Mouse (Mus musculus) kidney, adult 18-20 months (tissue): Measurements from ENCODE around the gene Sct.
A peak's percentile ranks its signal among the peaks of the same experiment; 100 is the strongest.

ENCODE experiments used
- DNase-seq: peaks from one replicate; pipeline ENCODE4 v3.0.0; 2021

Sct gene

DNA sequence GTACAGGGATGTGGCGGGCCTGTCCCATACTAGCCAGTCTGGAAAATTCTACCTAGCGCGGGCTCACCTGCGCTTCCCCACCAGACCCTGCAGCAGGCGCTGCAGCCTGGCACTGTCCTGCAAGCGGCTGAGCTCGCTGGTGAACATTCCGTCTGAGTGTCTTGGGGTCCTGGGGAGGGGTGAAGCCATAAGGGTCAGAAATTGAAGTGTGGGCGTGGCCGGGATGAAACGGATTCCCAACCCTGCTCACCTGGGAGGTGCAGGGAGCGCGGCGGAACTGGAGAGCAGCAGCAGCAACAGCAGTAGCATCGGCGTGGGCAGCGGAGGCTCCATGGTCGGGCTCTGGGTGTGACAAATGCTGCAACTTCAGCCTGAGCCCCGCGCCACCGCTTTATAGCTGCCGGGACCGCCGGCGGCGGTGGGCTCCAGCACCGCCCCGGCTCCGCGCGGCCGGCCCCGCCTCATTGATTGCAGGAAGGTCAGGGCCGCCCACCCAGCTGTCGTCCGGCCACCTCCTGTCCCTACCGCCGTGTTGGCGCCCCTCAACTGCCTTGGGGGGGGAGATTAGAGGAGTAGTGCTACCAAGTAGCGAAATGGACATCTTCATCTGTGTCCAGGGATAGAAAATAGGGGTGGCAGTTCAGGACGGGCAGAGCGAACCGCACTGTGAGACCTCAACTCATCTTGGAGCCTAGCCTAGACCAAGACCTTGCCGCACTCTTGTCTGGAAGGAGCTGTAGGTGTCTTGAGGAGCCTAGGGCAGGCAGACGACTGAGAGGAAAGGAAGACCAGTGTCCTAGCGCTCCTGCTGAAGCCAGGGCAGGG is at the start of gene Sct:
Gene Sct, minus strand, starts transcription at position 368 of the 825 bp plus-strand sequence.
- peak; percentile 54 for DNase-seq

DNA sequence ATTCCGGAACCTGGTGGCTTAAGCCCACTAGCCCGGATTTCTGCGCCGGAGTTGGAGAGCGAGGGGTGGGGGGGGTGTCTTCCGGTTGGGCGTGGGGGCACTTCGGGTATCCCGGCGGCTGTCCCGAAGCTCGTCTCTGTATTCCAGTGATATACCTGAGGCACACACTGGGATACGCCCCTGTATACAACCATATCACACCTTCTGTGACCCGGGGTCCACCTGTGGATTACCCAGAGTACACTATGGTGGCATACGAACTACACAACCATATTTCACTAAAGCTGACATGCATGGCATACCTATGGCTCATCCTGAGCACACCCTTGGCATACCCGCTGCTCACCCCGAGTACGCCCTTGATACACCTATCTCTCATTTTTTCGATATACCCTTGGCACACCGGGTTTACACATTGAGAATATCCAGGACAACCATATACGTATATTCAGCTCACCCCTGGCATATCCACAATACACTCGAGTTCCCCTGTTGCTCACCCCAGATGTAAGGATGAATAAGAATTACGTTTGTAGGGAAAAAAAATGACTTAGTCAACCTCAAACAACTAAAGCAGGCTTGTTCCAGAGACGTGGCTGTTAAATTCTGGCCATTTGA is 49.5 kb upstream of the Sct start:
- DNase-seq: no peak

DNA sequence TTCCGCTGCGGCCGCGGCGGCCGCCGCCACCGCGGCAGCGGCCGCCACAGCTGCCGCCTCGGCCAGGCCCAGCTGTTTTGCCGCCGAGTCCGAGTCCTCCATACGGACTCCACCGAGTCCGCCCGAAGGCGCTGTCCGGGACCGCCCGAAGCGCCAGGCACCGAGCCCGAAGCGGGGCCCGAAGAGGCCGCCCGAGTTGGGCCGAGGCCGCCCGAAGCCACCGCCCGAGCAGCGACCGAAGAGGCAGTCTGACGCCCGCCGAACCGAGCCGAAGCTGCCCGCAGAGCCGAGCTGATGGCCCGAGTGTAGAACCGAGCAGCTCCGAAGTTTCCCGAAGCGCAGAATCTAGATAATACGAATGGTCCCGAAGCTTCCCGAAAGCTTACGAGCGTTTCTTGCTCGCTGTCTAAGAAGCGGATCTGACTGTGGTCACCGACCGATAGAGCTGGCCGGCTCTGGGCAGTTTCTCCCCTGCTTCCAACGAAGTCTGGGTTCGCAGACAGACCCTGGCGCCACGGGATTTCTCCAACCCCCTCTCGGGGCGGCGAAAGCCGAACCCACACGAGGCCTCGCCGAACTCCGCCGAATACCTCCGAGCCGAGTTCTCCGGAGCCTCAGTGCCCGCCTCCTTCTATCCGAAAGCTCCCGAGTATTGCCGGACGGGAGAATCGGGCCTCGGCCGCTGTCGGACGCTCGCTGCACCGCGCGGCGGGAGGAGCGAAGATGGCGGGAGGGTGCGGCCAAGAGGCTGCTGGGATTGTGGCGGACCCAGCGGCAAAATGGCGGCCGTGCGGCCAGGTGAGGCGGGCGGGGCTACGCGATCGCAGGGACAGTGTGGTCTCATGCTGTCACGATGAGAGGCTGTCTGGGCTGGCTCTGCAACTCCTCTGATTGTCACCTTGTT is 48.8 kb upstream of the Sct start, which contains the start of the genes Deaf1 and Tmem80:
Gene Deaf1, minus strand, starts transcription at position 222 of the 904 bp plus-strand sequence.
Gene Tmem80, plus strand, starts transcription at position 271 of the 904 bp plus-strand sequence.
- peak; percentile 100 for DNase-seq

DNA sequence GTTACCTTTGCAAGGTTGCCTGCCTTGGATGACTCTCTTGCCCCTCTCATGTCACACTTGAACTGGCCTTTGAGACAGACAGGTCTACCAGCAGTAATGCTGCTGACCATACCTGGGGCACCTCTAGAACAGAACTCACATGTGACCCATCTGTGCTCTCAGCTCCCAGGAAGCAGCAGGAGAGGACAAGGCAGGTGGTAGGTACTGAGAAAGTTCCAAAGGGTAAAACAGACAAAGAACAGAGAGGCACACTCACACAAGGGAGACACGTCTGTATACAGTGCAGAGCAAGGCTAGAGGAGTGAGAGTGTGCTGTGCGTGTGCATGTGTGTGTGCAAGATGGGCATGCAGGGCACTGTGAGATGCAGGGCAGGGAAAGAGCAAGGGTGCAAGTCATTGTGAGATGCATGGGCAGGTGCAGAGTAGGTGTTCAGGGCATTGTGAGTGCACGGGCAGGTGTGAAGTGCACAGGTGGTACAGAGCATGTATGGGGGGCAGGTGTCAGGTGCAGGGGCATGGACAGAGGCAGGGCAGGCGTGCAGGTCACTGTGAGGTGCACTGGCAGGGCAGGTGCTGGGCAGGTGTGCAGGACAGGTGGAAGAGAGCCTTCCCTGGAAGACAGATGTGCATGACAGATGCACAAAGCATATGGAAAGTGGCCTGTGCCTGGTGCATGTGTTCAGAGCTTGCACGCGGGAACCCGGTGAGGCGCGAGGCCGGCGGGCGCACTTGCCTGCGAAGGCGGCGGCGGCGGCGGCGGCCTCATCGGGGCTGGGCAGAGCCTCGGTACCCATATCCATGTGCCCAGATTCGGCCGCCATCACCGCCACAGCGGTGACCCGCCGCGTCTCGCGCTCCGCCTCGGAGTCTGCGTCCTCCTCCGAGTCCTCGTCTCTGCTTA is 47.9 kb upstream of the Sct start:
- DNase-seq: no peak

DNA sequence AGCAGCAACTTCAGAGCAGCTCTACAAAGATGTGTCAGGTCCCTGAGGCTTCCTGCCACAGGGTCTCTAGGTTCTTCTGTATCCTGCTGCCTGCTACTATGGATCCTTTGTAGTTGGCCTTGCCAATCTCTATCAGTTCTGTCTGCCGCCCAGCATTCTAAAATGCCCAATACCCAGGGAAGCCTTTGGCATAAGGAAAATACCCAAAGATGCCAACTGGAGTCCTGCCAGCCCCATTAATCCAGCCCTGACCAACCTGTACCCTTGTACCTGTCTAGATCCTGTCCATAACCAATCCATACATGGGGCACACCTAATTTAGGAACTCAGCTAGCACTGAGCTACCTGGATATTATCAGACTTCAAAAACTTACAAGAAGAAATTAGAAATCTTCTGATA is 45.8 kb upstream of the Sct start:
- DNase-seq: peak; percentile 43

DNA sequence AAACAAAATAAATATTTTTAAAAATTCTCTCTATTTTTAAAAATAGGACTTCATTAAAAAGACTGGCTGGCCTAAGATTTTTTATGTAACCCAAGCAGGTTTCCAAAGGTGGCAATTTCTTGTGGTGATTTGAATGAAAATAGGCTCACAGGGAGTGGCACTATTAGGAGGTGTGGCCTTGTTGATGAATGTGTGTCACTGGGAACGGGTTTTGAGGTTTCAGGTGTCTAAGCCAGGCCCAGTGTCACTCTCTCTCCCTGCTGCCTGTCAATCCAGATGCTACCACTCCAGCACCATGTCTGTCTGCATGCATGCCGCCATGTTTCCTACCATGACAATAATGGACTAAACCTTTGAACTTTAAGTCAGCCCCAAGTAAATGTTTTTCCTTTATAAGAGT is 40.5 kb upstream of the Sct start:
- no peak for DNase-seq

DNA sequence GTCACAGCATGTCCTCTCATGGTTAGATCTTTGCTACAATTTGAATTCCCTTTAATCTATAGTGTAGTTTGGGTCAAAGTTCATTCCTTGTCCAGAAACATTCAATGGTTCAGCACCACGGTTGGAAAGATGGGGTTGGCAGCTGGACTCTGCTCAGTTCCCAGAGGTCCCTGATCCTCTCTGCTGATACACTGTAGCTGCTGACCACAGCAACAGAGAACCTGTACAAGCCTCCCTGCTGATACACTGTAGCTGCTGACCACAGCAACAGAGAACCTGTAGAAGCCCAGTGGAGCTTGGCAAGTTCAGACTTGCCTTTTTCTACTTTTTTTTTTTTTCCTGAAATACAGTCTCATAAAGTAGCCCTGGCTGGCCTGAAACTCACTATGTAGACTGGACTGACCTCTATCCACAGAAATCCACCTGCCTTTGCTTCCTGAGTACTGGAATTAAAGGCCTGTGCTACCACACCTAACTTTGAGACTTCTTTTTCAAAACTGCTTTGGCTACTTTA is 38.7 kb upstream of the Sct start:
- DNase-seq: no peak

DNA sequence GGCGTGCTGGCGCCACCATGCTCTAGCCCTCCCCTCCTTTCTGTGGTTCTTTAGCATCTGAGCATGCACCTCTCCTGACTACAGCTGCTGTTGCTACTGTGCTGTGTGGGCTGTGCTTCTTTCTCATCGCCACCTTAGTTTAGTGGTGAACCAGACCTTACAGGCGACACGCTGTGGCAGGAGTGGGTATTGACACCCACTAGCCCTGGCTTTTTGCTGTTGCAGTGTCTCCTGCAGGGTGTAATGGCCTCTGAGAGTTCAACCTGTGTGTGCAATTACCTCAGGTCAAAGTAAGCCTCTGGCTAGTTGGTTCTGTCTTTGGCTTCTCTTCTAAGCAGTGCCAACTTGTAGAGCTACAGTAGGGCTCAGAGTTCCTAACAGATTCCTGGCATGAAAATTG is 37.0 kb upstream of the Sct start:
- DNase-seq: peak; percentile 81

DNA sequence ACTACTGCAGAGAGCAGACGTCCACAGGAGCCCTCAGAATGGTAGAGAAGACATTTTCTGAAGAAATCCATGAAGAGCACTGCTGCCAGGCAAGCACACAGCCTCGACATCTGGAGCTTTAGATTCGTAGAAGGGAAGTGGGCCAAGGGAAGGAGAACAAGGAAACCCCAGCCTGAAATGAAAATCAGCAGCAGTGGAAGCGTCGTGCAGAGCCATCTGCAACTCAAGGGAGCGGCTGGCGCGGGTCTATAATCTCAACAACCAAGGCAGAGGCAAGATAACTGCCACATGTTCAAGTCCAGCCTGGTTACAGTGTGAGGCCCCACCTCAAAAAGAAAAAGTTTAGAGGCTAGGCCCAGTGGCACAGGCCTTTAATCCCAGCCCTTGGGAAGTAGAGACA is 36.1 kb upstream of the Sct start:
- no peak for DNase-seq

DNA sequence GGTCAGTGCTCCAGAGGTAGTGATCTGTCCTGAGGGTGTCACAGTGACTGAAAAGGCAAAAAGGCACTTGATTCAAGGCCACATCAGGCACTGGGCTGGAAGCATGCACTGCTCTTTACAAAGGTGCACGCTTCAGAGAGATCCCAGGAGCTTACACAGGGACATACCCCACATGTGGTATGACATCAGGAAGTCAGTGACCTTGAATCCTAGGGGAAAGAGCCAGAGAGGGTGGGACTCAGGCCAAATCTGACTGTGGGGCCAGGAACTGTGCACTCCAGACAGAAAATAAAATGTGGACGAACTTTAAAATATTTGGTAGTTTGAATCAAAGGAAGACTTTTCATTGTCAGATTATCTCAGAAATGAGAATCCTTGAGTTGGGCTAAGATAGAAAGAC is 35.5 kb upstream of the Sct start:
- DNase-seq: no peak

DNA sequence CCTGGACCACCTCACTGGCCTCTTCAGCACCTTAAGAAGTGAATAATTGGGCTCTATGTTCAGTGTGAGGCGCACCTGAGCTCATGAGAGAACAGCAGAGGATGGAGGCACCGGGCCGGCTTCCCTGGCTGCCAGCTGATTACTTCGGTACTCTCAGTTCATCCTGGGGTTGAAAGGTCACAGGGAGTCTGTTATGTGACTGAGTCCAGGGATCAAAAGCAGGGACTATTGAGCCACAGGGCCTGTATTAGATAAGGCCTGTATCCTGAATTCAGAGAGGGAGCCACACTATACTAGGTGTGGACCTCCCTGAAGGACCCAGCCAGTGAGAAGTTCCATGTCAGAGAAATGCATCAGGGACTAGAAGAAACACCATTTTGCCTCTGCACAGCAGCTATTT is 25.6 kb upstream of the Sct start:
- DNase-seq: no peak

DNA sequence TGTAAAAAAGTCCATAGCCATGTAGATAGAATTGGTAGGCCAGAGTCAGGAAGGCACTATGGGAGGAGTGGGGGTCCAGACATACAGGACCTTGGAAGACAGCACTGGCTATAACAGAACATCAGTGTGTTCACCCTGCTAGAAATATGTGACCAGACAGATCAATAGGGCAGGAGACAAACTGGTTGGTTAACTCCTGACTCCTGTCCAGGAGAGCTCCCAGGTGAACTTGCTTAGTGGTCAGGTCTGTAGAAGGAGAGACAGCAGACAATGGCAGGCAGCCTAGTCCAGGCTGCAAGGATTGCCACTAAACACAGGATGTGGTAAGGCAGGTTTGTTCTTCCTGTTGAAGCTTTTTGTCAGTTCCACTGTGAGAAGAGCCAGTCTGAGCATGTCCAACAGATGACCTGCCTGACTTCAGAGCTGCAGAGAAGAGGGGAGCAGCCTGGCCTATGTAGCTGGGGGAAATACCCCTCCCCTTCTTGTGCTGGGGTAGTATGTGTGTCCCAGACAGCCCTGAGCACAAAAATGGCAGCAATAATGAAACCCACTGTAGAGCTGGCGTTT is 23.9 kb upstream of the Sct start:
- DNase-seq: no peak

DNA sequence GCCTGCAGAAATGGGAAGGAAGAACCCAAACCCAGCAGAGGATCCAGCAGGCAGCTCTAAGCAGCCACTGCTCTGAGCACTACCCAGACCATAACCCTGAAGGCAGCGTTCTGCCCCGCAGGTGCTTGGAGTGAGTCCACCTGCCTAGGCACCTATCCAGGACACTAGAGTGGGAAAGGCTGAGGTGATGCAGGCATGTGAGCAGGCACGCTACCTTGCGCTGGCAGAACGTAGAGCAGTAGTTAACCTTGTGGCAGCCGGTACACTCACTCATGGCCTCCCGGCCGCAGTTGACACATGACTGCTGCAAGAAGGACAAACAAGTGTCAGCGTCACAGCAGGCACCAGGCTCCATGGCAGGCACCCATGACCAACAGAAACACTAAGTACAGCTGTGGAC is 22.5 kb upstream of the Sct start:
- DNase-seq: peak; percentile 43

DNA sequence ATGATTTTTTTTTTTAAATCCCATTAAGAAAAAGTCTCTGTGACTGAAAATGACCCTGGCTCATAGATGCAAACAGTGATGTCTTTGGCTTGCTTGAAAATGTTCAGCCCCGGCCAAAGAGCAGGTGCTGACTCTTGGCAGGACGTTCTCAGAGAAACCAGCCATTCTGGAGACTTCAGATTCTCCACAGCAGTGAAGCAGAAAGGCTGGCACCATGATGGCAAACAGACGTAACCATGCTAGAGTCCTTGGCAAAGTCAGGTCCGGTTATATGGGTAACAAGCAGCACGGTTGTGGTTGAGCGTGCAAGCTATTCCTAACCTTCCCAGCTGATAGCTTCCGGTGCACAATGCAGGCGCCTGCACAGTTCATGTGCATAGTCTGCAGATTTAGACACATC is 20.2 kb upstream of the Sct start:
- no peak for DNase-seq

DNA sequence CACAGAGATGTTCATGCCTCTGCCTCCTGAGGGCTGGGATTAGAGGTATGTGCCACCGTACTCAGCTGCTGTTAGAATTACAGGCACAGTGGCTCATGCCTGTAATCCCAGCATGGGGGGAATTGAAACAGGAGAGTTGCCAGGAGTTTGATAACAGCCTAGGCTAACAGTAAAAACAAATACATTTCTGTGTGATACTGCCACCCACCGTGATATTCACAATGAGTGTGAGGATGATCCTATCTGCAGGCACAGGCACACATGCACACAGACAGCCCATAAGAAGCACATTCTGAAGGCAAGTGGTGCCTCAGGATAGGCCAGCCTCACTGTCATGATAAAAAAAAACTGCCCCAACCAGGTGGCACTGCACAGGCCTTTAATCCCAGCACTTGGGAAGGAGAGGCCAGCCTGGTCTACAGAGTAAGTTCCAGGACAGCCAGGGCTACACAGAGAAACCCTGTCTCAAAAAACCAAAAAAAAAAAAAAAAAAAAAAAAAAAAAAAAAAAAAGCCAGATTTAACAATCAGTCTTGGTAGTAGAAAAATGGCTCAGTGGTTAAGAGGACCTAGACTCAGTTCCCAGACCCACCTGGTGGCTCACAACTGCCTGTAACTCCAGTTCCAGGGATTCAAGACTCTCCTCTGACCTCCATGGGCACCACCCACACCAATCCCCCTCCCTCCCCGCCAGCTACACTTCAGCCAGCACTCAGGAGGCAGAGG is 19.2 kb upstream of the Sct start:
- no peak for DNase-seq

DNA sequence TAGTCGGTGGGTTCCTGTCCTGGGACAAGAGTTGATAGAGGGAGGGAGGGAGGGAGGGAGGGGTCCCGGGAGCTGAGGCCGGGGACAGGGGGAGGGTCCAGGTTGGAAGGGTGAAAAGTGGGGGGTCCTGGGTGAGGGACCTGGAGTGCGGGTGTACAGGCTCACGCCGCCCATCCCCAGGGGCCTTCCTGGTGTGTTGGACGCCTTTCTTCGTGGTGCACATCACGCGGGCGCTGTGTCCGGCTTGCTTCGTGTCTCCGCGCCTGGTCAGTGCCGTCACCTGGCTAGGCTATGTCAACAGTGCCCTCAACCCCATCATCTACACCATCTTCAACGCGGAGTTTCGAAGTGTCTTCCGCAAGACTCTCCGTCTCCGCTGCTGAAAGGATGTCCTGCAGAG is 15.5 kb upstream of the Sct start:
- no peak for DNase-seq

DNA sequence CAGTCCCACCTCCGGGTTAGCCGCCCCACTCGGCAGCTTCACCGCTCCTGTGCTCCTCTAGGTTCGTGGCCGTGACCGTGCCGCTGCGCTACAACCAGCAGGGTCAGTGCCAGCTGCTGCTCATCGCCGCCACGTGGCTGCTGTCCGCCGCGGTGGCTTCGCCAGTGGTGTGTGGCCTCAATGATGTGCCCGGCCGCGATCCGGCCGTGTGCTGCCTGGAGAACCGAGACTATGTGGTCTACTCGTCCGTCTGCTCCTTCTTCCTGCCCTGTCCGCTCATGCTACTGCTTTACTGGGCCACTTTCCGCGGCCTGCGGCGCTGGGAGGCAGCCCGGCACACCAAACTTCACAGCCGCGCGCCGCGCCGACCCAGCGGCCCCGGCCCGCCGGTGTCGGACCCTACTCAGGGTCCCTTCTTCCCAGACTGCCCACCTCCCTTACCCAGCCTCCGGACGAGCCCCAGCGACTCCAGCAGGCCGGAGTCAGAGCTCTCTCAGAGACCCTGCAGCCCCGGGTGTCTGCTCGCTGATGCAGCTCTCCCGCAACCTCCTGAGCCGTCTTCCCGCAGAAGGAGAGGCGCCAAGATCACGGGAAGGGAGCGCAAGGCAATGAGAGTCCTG is 15.0 kb upstream of the Sct start:
- DNase-seq: no peak

DNA sequence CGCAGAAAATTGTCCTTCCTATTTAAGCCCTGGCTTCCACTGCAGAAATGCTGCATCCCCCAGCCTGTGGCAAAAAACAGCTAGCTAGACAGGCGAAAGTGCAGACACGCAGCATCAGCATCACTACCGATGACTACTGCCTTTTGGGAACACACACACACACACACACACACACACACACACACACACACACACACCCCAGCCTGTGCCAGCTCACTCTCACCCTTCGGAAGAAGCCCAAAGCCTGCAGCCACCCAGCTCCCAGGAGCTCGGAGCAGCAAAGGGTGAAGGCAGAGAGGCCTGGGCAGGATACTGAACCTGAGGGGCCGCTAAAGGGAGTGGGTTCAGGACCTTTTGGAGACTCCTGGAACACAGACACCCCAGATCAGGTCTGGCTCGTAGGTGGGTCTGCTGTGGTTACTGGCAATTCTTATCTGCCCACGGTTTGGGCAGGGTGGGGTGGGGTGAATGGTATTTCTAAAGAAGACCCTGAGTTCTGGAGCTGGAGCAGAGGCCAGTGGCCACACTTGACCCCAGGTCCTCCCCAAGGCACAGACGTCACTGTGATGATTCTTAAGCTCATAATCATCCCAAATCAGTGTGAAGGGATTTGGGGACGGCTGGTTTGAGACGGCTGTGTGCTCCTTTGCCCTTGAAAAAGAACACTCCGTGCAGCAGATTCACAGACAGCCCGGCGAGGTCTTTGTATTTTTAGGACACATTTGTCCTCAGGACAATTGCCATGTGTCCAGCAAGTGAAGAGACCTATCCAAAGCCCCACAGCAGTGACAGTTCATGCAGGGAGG is 13.9 kb upstream of the Sct start:
- DNase-seq: no peak

DNA sequence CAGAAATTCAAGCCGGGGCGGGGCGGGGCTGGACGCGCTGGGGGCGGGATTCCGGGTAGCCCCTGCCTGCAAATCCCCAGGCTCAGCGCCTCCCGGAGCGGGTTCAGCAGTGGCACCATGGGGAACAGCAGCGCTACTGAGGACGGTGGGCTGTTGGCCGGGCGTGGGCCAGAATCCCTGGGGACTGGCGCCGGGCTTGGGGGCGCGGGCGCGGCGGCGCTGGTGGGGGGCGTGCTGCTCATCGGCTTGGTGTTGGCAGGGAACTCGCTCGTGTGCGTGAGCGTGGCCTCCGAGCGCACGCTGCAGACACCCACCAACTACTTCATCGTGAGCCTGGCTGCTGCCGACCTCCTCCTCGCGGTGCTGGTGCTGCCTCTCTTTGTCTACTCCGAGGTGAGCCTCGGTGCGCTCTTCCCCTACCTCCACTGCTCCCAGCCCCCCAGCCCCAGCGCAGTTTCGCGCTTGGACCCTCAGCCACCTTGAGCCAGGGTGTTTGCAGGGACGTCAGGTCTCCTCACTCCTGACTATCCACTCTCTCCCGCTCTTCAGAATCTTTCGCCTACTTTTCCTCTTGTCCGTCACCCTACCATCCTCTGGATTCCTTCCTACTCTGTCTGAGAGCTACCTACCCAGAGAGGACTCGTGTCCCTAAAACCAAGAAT is 13.1 kb upstream of the Sct start, which contains the start of gene Drd4:
Gene Drd4, plus strand, starts transcription at position 86 of the 662 bp plus-strand sequence.
- no peak for DNase-seq
